Mouse (Mus musculus) kidney, embryonic 14.5 days (tissue): Measurements from ENCODE around the gene Zfp983. TPM values are rescaled to one million over a fixed set of nuclear protein-coding genes. Genes with fewer than 3 reads are reported as not detected.
"Not testable (repeated sequence)": the region's sequence is repeated elsewhere in the genome, so short reads cannot be mapped to it uniquely, and the experiment has no call there.

ENCODE experiments used
- ATAC-seq: fragments of 200-750 bp; cut with Nextera tagmentation; 2 replicates; pipeline ENCODE4 v1.8.0; 2017; ENCODE audit warnings: moderate number of reproducible peaks, mild to moderate bottlenecking, moderate TSS enrichment, moderate library complexity; ENCODE audit not compliant: low FRiP score, low TSS enrichment
- H3K27ac ChIP-seq: fragments of 300-500 bp; sonication (generic); 2 replicates; pipeline ENCODE4 v1.5.1; 2014; ENCODE audit warnings: low read depth, mild to moderate bottlenecking, low read length, moderate library complexity, mixed read lengths
- H3K27me3 ChIP-seq: fragments of 300-500 bp; sonication (generic); 2 replicates; pipeline ENCODE4 v1.6.1; 2014; ENCODE audit warnings: mild to moderate bottlenecking, low read length; ENCODE audit not compliant: control insufficient read depth, insufficient read depth
- H3K36me3 ChIP-seq: fragments of 300-500 bp; sonication (generic); 2 replicates; pipeline ENCODE4 v1.6.1; 2014; ENCODE audit warnings: low read length, mixed read lengths; ENCODE audit not compliant: control insufficient read depth, insufficient read depth
- H3K4me1 ChIP-seq: fragments of 300-500 bp; sonication (generic); 2 replicates; pipeline ENCODE4 v1.6.1; 2014; ENCODE audit warnings: low read length, mixed read lengths; ENCODE audit not compliant: control insufficient read depth, insufficient read depth
- H3K4me2 ChIP-seq: fragments of 300-500 bp; sonication (generic); replicated peaks from 2 replicates; pipeline ENCODE4 v1.6.1; 2014; ENCODE audit warnings: low read depth, mild to moderate bottlenecking, low read length
- H3K4me3 ChIP-seq: fragments of 300-500 bp; sonication (generic); 2 replicates; pipeline ENCODE4 v1.5.1; 2014; ENCODE audit warnings: mild to moderate bottlenecking, low read length
- H3K9ac ChIP-seq: fragments of 300-500 bp; sonication (generic); 2 replicates; pipeline ENCODE4 v1.6.1; 2014; ENCODE audit warnings: low read depth, mild to moderate bottlenecking, low read length, moderate library complexity
- H3K9me3 ChIP-seq: fragments of 300-500 bp; sonication (generic); 2 replicates; pipeline ENCODE4 v1.6.1; 2016; ENCODE audit warnings: low read length; ENCODE audit not compliant: control insufficient read depth
- WGBS: fragments of 180-500 bp; shearing (Covaris S2); extraction: QIAGEN DNeasy Blood & Tissue Kit; methylation state at CpG from one replicate; pipeline ENCODE4 v1.1.7; 2014; 5-methylcytosine and 5-hydroxymethylcytosine counted together
- polyA plus RNA-seq: library from polyadenylated mRNA; unstranded; fragments of >200 nt; fragmentation: Nextera tagmentation; extraction: Ambion mirVana; gene quantifications from 2 replicates; pipeline ENCODE4 v1.2.1, GENCODE M21; 2014

Zfp983 gene
- polyA plus RNA-seq, 1 experiment from 2014 or later: 4.4 TPM

DNA sequence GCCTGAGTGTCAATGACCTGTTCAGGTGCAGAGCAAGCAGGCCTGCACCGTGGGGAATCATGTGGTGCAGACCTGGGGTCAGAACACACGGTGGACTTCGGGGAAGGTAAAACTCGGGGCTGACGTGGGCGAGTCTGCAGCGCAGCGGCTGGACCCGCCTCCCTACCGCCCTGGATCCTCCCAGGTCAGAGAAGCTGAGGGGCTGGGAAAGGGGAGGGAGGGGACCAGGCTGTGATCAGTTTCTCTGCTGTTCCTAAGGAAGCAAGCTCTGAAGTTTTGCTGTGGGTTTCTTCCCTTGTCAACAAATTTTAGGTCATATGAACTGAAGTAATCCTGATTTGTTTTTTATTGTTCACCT lies 29.6 kb downstream of the Zfp983 start:
- H3K27me3 ChIP-seq, H3K36me3 ChIP-seq, H3K4me1 ChIP-seq, H3K27ac ChIP-seq, H3K9me3 ChIP-seq: not testable (repeated sequence)
- H3K4me2 ChIP-seq: peak overlapping the region; percentile 44
- peak; percentile 94 for ATAC-seq
- H3K9ac ChIP-seq: peak overlapping the region; percentile 31; the same call in 1 of the 2 replicates
- WGBS: 2% methylated on average over 9 of the region's 10 CpGs
- H3K4me3 ChIP-seq: peak overlapping the region; percentile 42

DNA sequence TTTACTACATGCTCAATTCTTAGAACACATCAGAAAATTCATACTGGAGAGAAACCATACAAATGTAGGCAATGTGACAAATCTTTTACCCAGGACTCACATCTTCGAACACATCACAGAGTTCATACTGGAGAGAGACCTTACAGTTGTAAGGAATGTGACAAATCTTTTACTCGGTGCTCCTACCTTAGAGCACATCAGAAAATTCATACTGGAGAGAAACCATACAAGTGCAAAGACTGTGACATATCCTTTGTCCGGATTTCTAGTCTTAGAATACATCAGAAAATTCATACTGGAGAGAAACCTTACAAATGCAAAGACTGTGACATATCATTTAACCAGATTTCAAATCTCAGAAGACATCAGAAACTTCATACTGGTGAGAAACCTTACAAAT lies 41.1 kb downstream of the Zfp983 start, which contains the start of gene Gm10226:
TSS of gene Gm10226 (plus strand) at position 301 of the 400 bp plus-strand sequence.
- Histone ChIP-seq H3K27me3 (no peaks in the 10 kb centered on the region), H3K4me1 (no peaks in the 10 kb centered on the region), H3K27ac (no peak within 1 kb of the TSS), H3K9me3 (no peaks in the 10 kb centered on the region), H3K9ac (no peak within 1 kb of the TSS), H3K4me3 (no peak within 1 kb of the TSS), H3K4me2 (no peak within 1 kb of the TSS), H3K36me3 (peaks cover 4% of the 10 kb centered on the region; the same call in 1 of the 2 replicates)
- WGBS: 93% methylated on average over 3 of the region's 3 CpGs
- no peak for ATAC-seq

DNA sequence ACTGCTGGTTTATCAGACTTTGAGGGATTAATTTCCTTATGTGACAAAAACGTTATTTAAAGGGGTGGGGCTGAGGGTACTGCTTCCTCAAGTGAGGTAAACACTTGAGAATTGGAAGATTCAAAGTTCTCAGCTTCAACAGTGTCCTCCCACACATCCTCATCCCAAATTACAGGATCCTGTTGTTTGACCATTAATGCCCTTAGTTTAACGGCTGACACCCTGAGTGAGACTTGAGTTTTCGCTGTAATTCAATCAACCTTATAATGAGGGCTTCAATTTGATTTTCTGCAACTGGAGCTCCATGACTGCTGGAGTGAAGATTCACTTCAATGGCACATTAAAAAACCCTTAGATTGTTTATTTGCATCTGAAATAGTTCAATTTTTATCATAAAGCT lies 42.9 kb downstream of the Zfp983 start:
- Histone ChIP-seq H3K27me3 (no peaks in the 10 kb centered on the region), H3K4me3 (no peak overlapping the region), H3K9me3 (no peaks in the 10 kb centered on the region), H3K4me2 (no peak overlapping the region), H3K4me1 (no peaks in the 10 kb centered on the region), H3K36me3 (peaks cover 4% of the 10 kb centered on the region; the same call in 1 of the 2 replicates), H3K9ac (no peak overlapping the region), H3K27ac (no peak overlapping the region)
- no peak for ATAC-seq
- WGBS: 42% methylated on average over 3 of the region's 3 CpGs

DNA sequence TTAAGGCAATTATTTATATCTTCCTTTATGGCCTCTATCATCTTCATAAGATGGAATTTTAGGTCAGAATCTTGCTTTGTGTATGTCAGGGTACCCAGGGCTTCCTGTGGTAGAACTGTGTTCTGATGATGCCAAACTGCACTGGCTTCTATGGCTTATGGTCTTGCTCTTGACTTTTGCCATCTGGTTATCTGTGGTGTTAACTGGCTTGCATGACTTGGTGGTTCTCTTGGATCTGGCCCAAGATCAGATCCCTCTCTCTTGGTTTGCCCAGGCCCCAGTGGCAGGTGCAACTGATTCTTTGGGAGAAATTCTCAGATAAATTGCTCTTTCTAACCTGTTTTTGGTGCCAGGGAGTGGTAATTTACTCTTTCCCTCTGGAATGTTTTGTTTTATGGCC lies 45.6 kb downstream of the Zfp983 start:
- Histone ChIP-seq H3K36me3 (peaks cover 2% of the 10 kb centered on the region; the same call in 1 of the 2 replicates), H3K4me1 (no peaks in the 10 kb centered on the region)

DNA sequence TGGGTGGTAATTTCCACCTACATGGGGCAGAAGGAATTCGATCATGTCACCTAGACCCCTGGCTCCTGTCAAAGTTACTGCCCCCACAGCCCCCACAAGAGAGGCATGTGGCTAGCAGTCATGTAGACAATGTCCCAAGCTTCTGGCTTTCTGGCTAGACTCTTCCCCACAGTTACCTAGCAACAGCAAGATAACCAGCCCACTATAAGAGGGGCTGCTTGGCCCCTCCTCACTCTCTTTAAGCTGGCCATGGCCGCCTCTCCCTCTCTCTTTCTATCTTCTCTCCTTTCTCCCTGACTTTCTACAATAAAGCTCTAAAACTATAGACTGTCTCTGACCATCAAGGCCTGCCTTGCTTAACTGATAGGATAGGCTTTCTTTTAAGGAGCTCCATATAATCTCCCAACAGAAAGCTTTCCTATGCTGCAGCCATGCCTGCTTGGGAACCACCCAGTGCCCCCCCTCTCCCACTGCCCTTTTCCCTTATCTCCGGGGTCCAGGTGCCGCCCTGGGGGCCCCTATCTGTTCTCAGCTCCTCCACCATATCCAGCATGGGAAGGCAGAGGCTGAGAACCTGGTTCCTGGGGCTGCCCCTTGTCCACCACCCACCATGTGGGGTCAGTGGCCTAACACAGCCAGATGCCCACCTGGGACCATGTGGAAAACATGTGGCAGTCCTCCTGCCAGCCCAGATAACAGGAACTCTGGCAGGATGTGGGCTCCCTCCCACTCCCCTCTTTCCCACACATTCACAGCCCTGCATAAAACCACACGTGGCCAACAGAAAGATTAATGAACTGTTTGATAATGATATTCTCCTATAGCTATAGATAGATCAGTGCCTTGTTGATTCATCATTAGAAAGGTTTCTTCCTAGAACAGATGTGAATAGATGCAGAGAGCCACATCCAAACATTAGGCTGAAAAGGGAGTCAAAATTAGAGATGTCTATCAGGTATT lies 52.1 kb downstream of the Zfp983 start:
- H3K27ac ChIP-seq: no peak overlapping the region
- H3K9me3 ChIP-seq: no peaks in the 10 kb centered on the region; the same call in 1 of the 2 replicates
- 51% methylated on average over 5 of the region's 5 CpGs for WGBS
- no peak overlapping the region for H3K4me3 ChIP-seq
- H3K4me1 ChIP-seq: no peaks in the 10 kb centered on the region
- no peaks in the 10 kb centered on the region for H3K36me3 ChIP-seq
- H3K4me2 ChIP-seq: no peak overlapping the region
- no peaks in the 10 kb centered on the region for H3K27me3 ChIP-seq
- ATAC-seq: no peak
- H3K9ac ChIP-seq: no peak overlapping the region

More for the DNA sequence above, 45.6 kb downstream of the Zfp983 start:
- ATAC-seq: no peak
- no peak overlapping the region for H3K9ac ChIP-seq
- H3K9me3 ChIP-seq: no peaks in the 10 kb centered on the region
- H3K27ac ChIP-seq: no peak overlapping the region
- no peak overlapping the region for H3K4me2 ChIP-seq
- no peak overlapping the region for H3K4me3 ChIP-seq
- no peaks in the 10 kb centered on the region for H3K27me3 ChIP-seq

DNA sequence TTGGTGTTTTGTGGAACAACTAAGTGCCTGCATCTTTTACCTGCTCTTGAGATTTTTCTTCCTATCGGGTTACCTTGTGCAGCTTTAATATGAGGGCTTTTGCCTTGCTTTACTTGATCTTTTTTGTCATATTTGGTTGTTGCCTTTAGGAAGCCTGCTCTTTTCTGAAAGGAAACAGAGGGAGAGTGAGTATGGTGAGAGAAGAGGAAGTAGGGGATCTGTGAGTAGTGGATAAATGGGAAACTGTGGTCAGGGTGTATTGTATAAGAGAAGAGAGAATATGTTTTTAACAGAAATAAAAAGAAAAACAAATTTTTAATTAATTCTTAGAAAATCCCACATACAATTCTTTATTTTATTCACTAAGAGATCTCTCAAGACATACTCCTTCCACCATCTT lies 53.0 kb downstream of the Zfp983 start:
- H3K9me3 ChIP-seq: no peaks in the 10 kb centered on the region; the same call in 1 of the 2 replicates
- 91% methylated on average over 1 of the region's 1 CpGs for WGBS
- H3K4me1 ChIP-seq: no peaks in the 10 kb centered on the region
- H3K36me3 ChIP-seq: no peaks in the 10 kb centered on the region
- H3K27me3 ChIP-seq: no peaks in the 10 kb centered on the region
- no peak for ATAC-seq
- no peak overlapping the region for H3K4me2 ChIP-seq
- H3K27ac ChIP-seq: no peak overlapping the region
- H3K9ac ChIP-seq: no peak overlapping the region
- no peak overlapping the region for H3K4me3 ChIP-seq

DNA sequence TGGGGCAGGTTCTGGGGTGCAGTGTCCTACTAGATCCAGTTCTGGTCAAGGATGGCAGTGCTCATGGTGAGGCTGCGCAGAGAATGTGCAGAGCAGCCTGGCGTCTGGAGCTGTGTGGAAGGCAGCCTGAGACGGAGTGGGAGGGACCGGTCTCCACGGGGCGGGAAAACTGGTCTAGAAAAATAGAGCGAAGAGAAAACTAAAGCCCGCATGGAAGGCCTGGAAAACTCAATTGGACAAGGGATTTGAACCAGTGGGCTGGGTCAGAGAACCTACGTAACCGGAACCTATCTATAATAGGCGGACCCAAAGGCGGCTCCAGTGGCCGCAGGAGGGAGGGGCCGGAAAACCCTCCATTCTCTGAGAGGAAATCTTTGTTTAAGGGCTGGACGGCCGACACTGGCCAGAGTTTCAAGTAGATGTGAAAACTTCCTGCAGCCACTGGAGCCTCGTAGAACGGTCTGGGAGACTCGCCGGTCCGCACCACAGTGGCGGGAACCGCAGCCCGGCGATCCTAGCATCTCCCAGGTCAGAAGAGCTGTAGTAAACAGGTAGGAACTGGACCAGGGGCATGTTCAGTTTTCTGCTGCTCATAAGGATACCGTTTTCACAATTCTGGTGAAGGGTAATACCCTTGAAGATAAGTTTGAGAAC lies 57.0 kb downstream of the Zfp983 start, which contains the start of gene Zfp760:
TSS of gene Zfp760 (plus strand) at position 399 of the 654 bp plus-strand sequence.
- WGBS: 6% methylated on average over 26 of the region's 26 CpGs
- Histone ChIP-seq H3K4me1 (peaks cover 7% of the 10 kb centered on the region; the same call in 1 of the 2 replicates), H3K36me3 (peaks cover 9% of the 10 kb centered on the region), H3K4me2 (peak within 1 kb of the TSS; percentile 46), H3K27ac (peak within 1 kb of the TSS; percentile 96), H3K4me3 (peak within 1 kb of the TSS; percentile 63), H3K9me3 (no peaks in the 10 kb centered on the region; the same call in 1 of the 2 replicates), H3K27me3 (no peaks in the 10 kb centered on the region), H3K9ac (peak within 1 kb of the TSS; percentile 67)
- ATAC-seq: peak; percentile 99

DNA sequence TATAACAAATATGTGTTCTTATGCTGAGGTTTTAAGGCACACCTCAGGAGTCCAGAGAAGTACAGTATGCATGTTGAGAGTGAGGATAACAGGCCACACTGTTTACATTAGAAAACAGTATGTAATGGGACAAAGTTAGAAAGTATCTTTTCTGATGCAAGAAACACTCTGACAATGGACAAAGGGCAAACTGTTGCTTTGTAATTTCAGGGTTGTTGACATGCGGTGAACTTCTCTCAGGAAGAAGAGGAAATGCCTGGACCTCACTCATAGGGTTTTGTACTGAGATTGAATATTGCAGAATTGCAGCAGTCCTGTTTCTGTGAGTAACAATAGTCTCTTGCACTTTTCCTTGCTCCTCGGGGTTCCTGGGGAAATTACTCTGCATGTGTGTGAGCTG lies 58.0 kb downstream of the Zfp983 start:
- Histone ChIP-seq H3K9ac (peak overlapping the region; percentile 67; the same call in 1 of the 2 replicates), H3K27ac (no peak overlapping the region)
- 41% methylated on average over 2 of the region's 2 CpGs for WGBS

More for the DNA sequence above, 58.0 kb downstream of the Zfp983 start:
- peak overlapping the region; percentile 63 for H3K4me3 ChIP-seq
- no peaks in the 10 kb centered on the region for H3K27me3 ChIP-seq
- peaks cover 10% of the 10 kb centered on the region for H3K36me3 ChIP-seq
- ATAC-seq: no peak
- H3K9me3 ChIP-seq: no peaks in the 10 kb centered on the region; the same call in 1 of the 2 replicates
- H3K4me2 ChIP-seq: peak overlapping the region; percentile 46
- H3K4me1 ChIP-seq: peaks cover 7% of the 10 kb centered on the region; the same call in 1 of the 2 replicates
